Mouse (Mus musculus) hindbrain, embryonic 11.5 days (tissue): Measurements from ENCODE around the gene Pik3r2. TPM values are rescaled to one million over a fixed set of nuclear protein-coding genes. Genes with fewer than 3 reads are reported as not detected.

Source experiments
- ATAC-seq: fragments of 200-750 bp; cut with Nextera tagmentation; 2 replicates; pipeline ENCODE4 v1.8.0; 2017; ENCODE audit warnings: mild to moderate bottlenecking, moderate TSS enrichment, moderate library complexity; ENCODE audit not compliant: low FRiP score
- DNase-seq: peaks from one replicate; pipeline ENCODE4 v3.0.0-alpha.2; 2015; ENCODE audit warnings: low spot score
- H3K27ac ChIP-seq: fragments of 300-500 bp; sonication (generic); 2 replicates; pipeline ENCODE4 v1.5.1; 2014; ENCODE audit warnings: mild to moderate bottlenecking, low read depth, low read length
- H3K27me3 ChIP-seq: fragments of 300-500 bp; sonication (generic); 2 replicates; pipeline ENCODE4 v1.6.1; 2014; ENCODE audit warnings: mild to moderate bottlenecking, low read length, moderate library complexity, mixed read lengths; ENCODE audit not compliant: control insufficient read depth, insufficient read depth
- H3K36me3 ChIP-seq: fragments of 300-500 bp; sonication (generic); 2 replicates; pipeline ENCODE4 v1.6.1; 2014; ENCODE audit warnings: mild to moderate bottlenecking, low read length, moderate library complexity, mixed read lengths; ENCODE audit not compliant: control insufficient read depth, insufficient read depth
- H3K4me1 ChIP-seq: fragments of 300-500 bp; sonication (generic); replicated peaks from 2 replicates; pipeline ENCODE4 v1.6.1; 2014; ENCODE audit warnings: low read length, mixed read lengths; ENCODE audit not compliant: control insufficient read depth, insufficient read depth
- H3K4me2 ChIP-seq: fragments of 300-500 bp; sonication (generic); replicated peaks from 2 replicates; pipeline ENCODE4 v1.6.1; 2014; ENCODE audit warnings: mild to moderate bottlenecking, low read depth, low read length
- H3K4me3 ChIP-seq: fragments of 300-500 bp; sonication (generic); 2 replicates; pipeline ENCODE4 v1.5.1; 2014; ENCODE audit warnings: low read depth, low read length
- H3K9ac ChIP-seq: fragments of 300-500 bp; sonication (generic); 2 replicates; pipeline ENCODE4 v1.6.1; 2014; ENCODE audit warnings: low read depth, low read length
- H3K9me3 ChIP-seq: fragments of 300-500 bp; sonication (generic); 2 replicates; pipeline ENCODE4 v1.6.1; 2016; ENCODE audit warnings: low read length; ENCODE audit not compliant: control insufficient read depth
- WGBS: fragments of 180-500 bp; shearing (Covaris S2); extraction: QIAGEN DNeasy Blood & Tissue Kit; methylation state at CpG from one replicate; pipeline ENCODE4 v1.1.7; 2014; 5-methylcytosine and 5-hydroxymethylcytosine counted together
- polyA plus RNA-seq: library from polyadenylated mRNA; unstranded; fragments of >200 nt; fragmentation: Nextera tagmentation; extraction: Ambion mirVana; gene quantifications from 2 replicates; pipeline ENCODE4 v1.2.1, GENCODE M21; 2014

Gene Pik3r2
- polyA plus RNA-seq, 1 experiment from 2014 or later, result 31.5 TPM

DNA sequence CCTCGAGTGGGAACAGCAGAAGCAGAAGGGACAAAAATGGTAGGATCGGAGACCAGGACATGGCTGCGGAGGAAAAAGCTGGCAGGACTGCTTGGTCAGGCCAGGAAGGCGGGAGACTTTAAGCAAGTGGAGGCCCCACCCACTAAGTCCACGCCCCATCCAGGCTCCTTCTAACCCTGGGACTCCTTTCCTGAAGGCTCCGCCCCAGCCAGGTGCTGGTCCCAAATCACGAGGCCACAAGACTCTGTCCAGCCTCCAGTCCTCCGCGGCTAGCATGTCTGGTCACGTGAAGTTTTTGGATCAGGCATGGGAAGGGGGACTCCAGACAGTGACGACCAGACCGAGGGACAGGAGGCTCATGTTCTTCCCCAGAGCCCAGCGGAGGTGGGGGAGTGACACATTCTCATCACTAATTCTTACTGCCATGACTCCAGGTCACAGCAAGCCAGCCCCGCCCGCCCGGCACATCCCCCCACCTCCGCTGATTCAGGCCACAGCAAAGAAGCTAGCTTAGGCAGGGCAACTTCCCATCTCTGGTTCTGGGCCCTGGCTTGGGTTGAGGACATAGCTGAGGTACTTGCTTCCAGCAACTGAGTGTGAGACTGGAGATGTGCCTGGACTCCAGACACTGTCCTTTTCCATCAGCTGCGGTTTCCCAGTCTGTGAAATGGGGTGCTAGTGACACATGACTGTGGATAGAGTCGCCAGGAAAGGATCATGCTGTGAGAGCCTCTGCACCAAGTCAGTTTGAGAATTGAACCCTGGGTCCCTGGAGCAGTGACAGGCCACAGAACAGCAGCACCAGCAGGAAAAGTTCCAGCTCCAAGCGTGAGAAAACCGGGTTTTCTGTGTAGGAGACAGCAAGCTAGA lies 9.7 kb downstream of the Pik3r2 start:
- Histone ChIP-seq H3K9ac (peak overlapping the region; percentile 31; the same call in 1 of the 2 replicates), H3K36me3 (peaks cover 7% of the 10 kb centered on the region; the same call in 1 of the 2 replicates), H3K27ac (no peak overlapping the region), H3K27me3 (no peaks in the 10 kb centered on the region), H3K4me1 (peaks cover 8% of the 10 kb centered on the region), H3K4me2 (peak overlapping the region; percentile 42), H3K4me3 (peak overlapping the region; percentile 17; the same call in 1 of the 2 replicates), H3K9me3 (no peaks in the 10 kb centered on the region)
- WGBS, result 9% methylated on average over 21 of the region's 21 CpGs
- ATAC-seq (peak; percentile 20; the same call in 1 of the 2 replicates), DNase-seq (peak; percentile 53)

GRCm38 (mm10) chr8:70765838-70766570 lies 10.5 kb downstream of the Pik3r2 start:
- peak overlapping the region; percentile 17 for H3K4me3 ChIP-seq
- 2% methylated on average over 34 of the region's 34 CpGs for WGBS
- H3K27ac ChIP-seq, result no peak overlapping the region
- DNase-seq, result peak; percentile 44
- H3K4me1 ChIP-seq, result peaks cover 8% of the 10 kb centered on the region
- H3K9ac ChIP-seq, result peak overlapping the region; percentile 47
- H3K36me3 ChIP-seq, result 0 out of 2 replicates have a peak, but pooled peaks cover 3% of the 10 kb centered on the region
- H3K27me3 ChIP-seq, result no peaks in the 10 kb centered on the region
- H3K4me2 ChIP-seq, result peak overlapping the region; percentile 42
- ATAC-seq, result no peak
- no peaks in the 10 kb centered on the region for H3K9me3 ChIP-seq

DNA sequence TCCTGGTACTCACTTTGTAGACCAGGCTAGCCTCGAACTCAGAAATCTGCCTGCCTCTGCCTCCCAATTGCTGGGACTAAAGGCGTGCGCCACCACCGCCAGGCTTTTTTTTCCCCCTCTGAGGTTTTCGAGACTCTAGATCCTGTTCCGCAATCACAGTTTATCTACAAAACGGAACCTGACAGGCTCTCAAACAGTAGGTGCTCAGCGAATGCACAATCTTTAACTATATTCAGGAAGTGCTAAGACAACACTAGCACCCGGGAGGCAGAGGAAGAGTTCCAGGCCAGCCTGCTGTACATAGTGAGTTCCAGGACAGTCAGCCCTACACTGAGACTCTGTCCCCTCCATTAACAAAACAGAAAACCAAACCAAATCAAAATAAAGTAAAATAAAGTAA lies 11.2 kb downstream of the Pik3r2 start:
- no peak overlapping the region for H3K9ac ChIP-seq
- DNase-seq, result no peak
- H3K9me3 ChIP-seq, result no peaks in the 10 kb centered on the region
- no peaks in the 10 kb centered on the region for H3K27me3 ChIP-seq
- 85% methylated on average over 9 of the region's 9 CpGs for WGBS
- H3K4me1 ChIP-seq, result peaks cover 8% of the 10 kb centered on the region
- ATAC-seq, result no peak
- no peak overlapping the region for H3K4me3 ChIP-seq
- H3K4me2 ChIP-seq, result no peak overlapping the region; the same call in 1 of the 2 replicates
- H3K27ac ChIP-seq, result no peak overlapping the region
- H3K36me3 ChIP-seq, result 0 out of 2 replicates have a peak, but pooled peaks cover under 1% of the 10 kb centered on the region

GRCm38 (mm10) chr8:70764676-70765075 lies 11.8 kb downstream of the Pik3r2 start:
- ATAC-seq (no peak), DNase-seq (no peak)
- no peaks in the 10 kb centered on the region for H3K36me3 ChIP-seq
- H3K27ac ChIP-seq, result no peak overlapping the region
- H3K4me1 ChIP-seq, result peaks cover 10% of the 10 kb centered on the region
- 96% methylated on average over 13 of the region's 13 CpGs for WGBS
- no peak overlapping the region for H3K4me3 ChIP-seq
- no peak overlapping the region for H3K9ac ChIP-seq
- H3K27me3 ChIP-seq, result no peaks in the 10 kb centered on the region
- H3K4me2 ChIP-seq, result no peak overlapping the region
- H3K9me3 ChIP-seq, result no peaks in the 10 kb centered on the region

DNA sequence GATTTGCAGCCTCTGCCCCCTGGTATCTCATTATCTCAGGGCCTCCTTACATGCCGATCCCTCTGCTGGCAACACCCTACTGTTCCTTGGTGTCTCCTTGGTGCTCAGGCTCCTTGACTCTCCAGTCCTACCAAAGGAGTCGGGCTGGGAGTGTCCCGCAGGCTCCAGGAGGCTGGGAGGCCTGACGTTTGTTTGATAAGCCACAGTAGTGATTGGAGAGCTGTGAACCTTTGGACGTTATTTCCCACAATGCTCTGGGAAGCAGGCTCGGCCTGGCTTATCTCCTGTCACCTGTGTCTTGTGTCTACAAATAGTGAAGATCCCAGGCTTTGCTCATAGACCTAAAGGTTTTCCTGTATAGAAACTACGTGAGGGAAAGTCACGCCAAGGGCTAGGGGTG lies 12.5 kb downstream of the Pik3r2 start:
- no peaks in the 10 kb centered on the region for H3K9me3 ChIP-seq
- H3K36me3 ChIP-seq, result no peaks in the 10 kb centered on the region
- no peak for DNase-seq
- no peak overlapping the region for H3K9ac ChIP-seq
- H3K27ac ChIP-seq, result no peak overlapping the region
- ATAC-seq, result no peak
- H3K4me3 ChIP-seq, result no peak overlapping the region
- no peaks in the 10 kb centered on the region for H3K27me3 ChIP-seq
- H3K4me2 ChIP-seq, result no peak overlapping the region
- WGBS, result 85% methylated on average over 8 of the region's 8 CpGs
- peaks cover 10% of the 10 kb centered on the region for H3K4me1 ChIP-seq

GRCm38 (mm10) chr8:70763354-70763753 lies 13.2 kb downstream of the Pik3r2 start:
- Histone ChIP-seq H3K9ac (no peak overlapping the region), H3K36me3 (no peaks in the 10 kb centered on the region), H3K4me2 (no peak overlapping the region), H3K4me1 (peaks cover 10% of the 10 kb centered on the region), H3K27ac (no peak overlapping the region), H3K9me3 (no peaks in the 10 kb centered on the region), H3K4me3 (no peak overlapping the region), H3K27me3 (no peaks in the 10 kb centered on the region)
- no peak for ATAC-seq
- WGBS, result 3% methylated on average over 3 of the region's 3 CpGs
- peak; percentile 76 for DNase-seq

- Histone ChIP-seq H3K36me3 (no peaks in the 10 kb centered on the region), H3K4me2 (no peak overlapping the region), H3K27me3 (no peaks in the 10 kb centered on the region), H3K27ac (no peak overlapping the region), H3K9ac (no peak overlapping the region), H3K4me1 (peaks cover 10% of the 10 kb centered on the region), H3K9me3 (no peaks in the 10 kb centered on the region), H3K4me3 (no peak overlapping the region)
- DNase-seq (no peak), ATAC-seq (no peak)
- 80% methylated on average over 1 of the region's 1 CpGs for WGBS
Observed at GRCm38 (mm10) chr8:70762118-70762517, 14.4 kb downstream of the Pik3r2 start.

GRCm38 (mm10) chr8:70760775-70761406 lies 15.6 kb downstream of the Pik3r2 start, which contains the start of gene Mpv17l2:
Gene Mpv17l2 (minus strand): TSS chr8:70760946.
- H3K4me3 ChIP-seq, result peak within 1 kb of the TSS; percentile 75
- H3K4me1 ChIP-seq, result peaks cover 5% of the 10 kb centered on the region
- peak within 1 kb of the TSS; percentile 74 for H3K27ac ChIP-seq
- H3K9ac ChIP-seq, result peak within 1 kb of the TSS; percentile 79
- H3K27me3 ChIP-seq, result no peaks in the 10 kb centered on the region
- DNase-seq (peak; percentile 94), ATAC-seq (peak; percentile 96)
- 1% methylated on average over 53 of the region's 55 CpGs for WGBS
- H3K36me3 ChIP-seq, result no peaks in the 10 kb centered on the region
- no peaks in the 10 kb centered on the region for H3K9me3 ChIP-seq
- peak within 1 kb of the TSS; percentile 97 for H3K4me2 ChIP-seq
